Mouse (Mus musculus) heart, postnatal 36 days (tissue): Measurements from ENCODE around the gene Cyb5b. TPM values are rescaled to one million over a fixed set of nuclear protein-coding genes. Genes with fewer than 3 reads are reported as not detected.
"Not testable (repeated sequence)": the region's sequence is repeated elsewhere in the genome, so short reads cannot be mapped to it uniquely, and the experiment has no call there.

Source experiments
- DNase-seq, 2 experiments: peaks; one replicate each; pipeline ENCODE4 v3.0.0; 2021 to 2022
- intact Hi-C: fragments of 180-260 bp; cut with DNase I; formaldehyde crosslinking; loops from one replicate; pipeline ENCODE4 v1.15.1; 2025
- total RNA-seq, 2 experiments: library from RNA; stranded (reverse); gene quantifications; 2 replicates each; pipeline ENCODE4 v1.2.3; 2021

The Cyb5b gene
- total RNA-seq, 2 experiments from 2014 or later = 29.4 to 43.2 TPM

DNA sequence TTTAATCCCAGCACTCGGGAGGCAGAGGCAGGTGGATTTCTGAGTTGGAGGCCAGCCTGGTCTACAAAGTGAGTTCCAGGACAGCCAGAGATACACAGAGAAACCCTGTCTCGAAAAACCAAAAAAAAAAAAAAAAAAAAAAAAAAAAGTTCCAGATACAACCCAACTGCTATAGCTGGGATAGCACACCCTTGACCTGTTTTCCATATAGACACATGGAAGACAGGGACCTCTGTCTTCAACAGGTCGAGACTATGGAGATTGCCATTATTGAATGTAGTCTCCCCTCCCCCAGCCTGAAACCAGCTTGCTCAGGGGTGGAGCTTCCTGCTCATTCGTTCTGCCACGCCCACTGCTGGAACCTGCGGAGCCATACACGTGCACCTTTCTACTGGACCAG lies 66.8 kb downstream of the Cyb5b start:
- intact Hi-C loops = loop anchor here (2.0 kb wide), 1 partner anchor 32 kb away; no protein-coding TSS in a partner anchor
- DNase-seq = not testable (repeated sequence)

DNA sequence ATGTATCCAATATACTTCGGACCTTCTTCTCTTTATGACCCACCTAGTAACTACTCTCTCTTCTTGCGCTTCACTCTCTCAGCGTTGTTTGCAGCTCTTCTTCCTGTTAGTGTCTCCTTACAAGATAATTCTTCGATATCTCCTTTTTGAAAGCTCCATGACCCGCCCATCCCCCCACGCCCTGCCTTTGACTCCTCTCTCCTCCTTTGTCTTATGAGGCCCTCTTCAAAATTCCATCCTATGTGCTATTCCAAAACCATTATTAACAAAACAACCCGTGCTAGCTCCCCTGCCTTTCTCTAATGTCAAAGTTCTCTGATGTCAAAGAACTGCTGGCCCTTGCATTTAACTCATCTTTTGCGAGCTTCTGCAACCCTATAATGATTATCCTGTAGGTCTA lies 67.7 kb downstream of the Cyb5b start:
- intact Hi-C loops = no loop called here
- DNase-seq = no peak

DNA sequence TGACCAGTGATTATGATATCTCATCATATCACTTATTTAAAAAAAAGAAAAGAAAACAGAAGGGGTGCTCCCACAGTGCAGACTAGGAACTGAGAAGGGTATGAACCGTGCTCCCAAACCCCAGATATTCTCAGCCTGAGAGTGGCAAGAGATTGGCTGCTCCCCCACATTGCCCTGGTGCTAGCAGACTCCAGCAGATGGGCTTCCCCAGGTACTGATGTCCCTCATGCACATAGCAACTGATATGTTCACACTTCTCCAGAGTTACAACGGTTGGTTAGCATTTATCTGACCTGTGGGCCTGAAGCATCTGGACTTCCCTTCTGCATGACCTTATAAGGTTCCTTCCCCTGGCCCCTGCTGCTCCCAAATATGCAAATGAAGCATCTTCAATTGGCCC lies 68.6 kb downstream of the Cyb5b start:
- no peak for DNase-seq
- intact Hi-C loops = no loop called here

DNA sequence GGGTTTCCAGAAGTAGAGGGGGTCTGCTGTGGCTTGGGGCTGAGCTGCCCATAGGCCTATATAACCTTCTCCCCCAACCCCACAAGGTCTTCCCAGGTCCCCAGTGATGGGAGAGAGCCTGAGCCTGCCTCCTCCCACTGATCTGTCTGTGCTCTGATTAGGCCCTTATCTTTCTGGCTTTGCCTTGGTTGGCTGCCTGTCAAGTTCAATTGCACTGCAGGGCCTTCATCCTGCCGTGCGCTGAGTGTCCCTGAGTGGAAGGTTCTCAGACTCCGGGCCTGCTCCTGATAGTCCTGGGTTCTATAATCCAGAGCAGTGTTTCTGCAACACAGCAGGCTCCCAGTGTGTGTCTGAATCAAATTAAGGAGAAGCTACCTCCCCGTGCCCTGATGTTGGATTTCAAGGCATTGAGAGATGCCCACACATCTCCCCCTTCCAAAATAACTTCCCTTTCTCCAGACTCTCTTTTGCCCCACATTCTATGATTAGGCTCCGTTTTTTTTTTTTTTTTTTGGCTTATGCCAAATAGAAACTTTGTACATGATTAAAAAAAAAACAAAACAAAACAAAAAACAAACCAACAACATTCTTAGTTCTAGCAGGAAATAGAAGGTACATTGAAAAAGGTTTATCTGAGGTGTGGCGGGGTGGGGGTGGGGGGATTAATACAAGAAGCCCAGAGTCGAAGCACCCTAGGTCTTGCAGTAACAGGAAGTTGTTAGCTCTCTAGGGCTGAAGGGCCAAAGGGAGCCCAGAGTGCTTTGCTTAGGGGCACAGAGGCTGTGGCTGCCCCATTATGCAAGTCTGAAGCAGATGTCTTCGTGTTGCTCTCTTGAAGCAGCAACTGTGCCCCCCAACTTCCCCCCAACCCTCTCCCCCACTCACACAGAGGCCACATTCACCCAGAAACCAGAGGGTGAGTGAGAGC lies 71.7 kb downstream of the Cyb5b start:
- DNase-seq = peak; percentile 42 to 48
- intact Hi-C loops = no loop called here

- DNase-seq = no peak
Observed at GRCm38 (mm10) chr8:107226183-107226582, 75.7 kb downstream of the Cyb5b start.

GRCm38 (mm10) chr8:107227011-107227626 lies 76.7 kb downstream of the Cyb5b start:
- intact Hi-C loops = no loop called here
- DNase-seq = no peak

More at GRCm38 (mm10) chr8:107226183-107226582, 75.7 kb downstream of the Cyb5b start:
- intact Hi-C loops = no loop called here

DNA sequence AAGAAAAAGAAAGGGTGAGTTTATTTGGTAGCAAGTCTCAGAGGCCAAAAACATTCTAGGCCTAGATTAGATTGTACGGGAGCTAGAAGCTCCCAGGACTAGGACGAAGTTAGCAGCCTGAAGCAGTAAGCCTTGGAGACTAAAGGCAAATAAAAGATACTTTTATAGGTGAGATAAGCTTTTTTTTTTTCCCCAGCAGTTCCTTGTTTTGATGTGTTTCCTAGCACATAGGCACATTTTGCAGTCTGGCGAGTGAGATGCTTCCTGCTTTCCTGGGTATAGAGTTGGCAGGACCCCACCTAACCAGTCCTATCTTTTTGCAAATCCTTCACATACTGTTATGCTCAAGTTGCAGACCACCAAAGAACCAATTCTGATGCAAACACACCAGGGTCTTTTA lies 82.8 kb downstream of the Cyb5b start:
- DNase-seq = no peak
- intact Hi-C loops = no loop called here

DNA sequence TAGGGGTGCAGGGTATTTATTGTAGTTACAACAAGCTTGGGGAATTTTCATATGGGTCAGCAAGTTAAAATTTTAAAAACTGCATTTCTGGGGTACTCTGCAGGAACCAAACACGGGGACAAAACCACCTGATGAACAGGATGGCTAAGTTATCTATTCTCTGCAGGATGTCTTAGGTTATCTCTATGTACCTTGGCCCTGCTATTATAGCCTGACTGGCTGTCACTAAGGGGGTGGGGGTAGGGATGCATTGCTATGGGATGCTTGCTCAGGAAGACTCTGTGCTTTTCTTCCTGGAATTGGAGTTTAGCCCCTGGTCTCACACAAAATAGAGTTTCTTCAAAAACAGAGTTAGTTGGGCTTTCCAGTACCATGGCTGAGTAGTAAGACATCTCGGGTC lies 83.3 kb downstream of the Cyb5b start:
- DNase-seq = no peak
- intact Hi-C loops = no loop called here

Other genes with a start within 250 kb of the Cyb5b start
- 10 to 100 TPM; 12.7 to 13.7 TPM for gene Sntb2, start 214.9 kb upstream of the Cyb5b start, total RNA-seq
- gene Vps4a, start 119.4 kb upstream of the Cyb5b start, total RNA-seq = 10 to 100 TPM; 62.3 to 64.3 TPM
- gene Pdf, start 102.0 kb upstream of the Cyb5b start, total RNA-seq = 10 to 100 TPM; 61.9 to 64.7 TPM
- gene Cog8, start 94.0 kb upstream of the Cyb5b start, total RNA-seq = 10 to 100 TPM; 18.8 to 18.9 TPM
- gene Nip7, start 93.8 kb upstream of the Cyb5b start, total RNA-seq = 10 to 100 TPM; 21.3 to 24.8 TPM
- not detected for gene Tmed6, start 85.0 kb upstream of the Cyb5b start, total RNA-seq
- 10 to 100 TPM; 11.5 to 13.9 TPM for gene Terf2, start 54.1 kb upstream of the Cyb5b start, total RNA-seq
- gene Nfat5, start 142.8 kb downstream of the Cyb5b start, total RNA-seq = 10 to 100 TPM; 26.4 to 29.3 TPM